Mouse (Mus musculus) R1 (cell line): Measurements from ENCODE around the gene Plac8.

Experiments used
- DNase-seq: peaks from one replicate; pipeline ENCODE4 v3.0.0-alpha.2; 2018; ENCODE audit warnings: low read depth, low spot score

The Plac8 gene

DNA sequence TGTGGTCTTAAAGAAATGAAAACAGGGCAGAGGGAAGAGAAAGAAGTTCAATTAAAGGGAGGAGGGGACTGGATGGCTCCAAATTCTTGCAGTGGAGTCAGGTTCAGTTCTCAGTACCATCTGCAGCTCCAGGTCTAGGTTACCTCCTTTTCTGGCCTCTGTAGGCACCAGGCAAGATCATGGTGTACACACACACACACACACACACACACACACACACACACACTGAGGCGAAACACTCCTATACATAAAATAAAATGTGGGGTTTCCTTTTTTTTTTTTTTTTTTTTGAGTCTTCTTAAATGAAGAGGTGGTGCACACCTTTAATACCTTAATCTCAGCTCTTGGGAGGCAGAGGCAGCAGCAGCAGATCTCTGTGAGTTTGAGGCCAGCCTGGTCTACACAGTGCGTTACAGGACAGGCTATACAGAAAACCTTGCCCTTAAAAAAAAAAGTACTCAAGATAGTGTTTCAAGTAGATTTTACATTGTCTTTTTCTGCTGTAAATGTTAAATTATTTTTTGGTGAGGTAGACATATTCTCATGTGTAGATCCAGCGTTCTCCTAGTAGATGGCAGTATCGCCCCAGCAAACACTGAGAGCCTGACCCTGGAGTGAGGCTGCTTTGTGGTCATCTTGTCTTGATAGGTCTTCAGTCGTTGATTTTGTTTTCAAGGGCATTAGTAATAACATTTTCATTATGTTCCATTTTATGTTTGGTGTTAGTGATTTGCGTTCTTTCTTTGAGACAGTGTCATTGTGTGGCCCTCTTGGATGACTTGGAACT, 25.6 kb downstream of the Plac8 start:
- no peak for DNase-seq

DNA sequence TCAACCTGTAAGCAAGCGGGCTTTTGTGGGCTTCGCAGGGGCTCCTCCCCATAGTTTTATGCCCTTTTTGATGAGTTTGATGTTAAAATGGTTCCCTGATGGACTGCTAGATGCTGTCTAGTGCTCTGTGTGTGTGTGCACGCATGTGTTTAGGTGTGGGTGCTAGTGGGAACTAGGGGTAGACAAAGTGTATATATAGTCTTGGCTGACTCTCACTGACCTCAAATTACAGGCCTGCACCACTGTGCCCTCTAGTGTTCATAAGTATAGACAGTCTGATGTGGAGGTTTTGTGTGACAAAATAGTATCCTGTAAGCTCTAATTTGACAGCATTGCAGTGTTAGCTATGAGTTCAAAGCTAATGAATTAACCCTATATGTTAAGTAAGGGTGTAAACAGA, 35.4 kb downstream of the Plac8 start:
- peak; percentile 45 for DNase-seq

DNA sequence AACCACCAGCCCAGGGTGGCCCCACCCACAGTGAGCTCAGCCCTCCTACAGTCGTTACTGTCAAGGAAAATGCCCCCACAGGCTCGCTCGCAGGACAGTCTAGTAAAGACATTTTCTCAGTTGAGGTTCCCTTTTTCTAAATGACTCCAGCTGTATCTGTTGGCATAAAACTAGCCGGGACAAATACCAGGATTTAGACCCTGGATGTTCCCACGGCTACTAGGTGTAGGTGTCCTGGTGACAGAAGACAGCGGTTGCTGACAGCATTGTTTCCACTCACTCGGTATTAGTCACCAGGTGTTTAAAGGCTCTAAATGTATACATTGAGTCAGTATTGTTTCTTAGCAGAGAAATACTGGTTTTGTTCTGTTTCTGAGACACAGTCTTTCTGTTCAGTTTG, 36.2 kb downstream of the Plac8 start:
- no peak for DNase-seq

- no peak for DNase-seq
Measured at GRCm38 (mm10) chr5:100526164-100526563, 45.9 kb downstream of the Plac8 start.

DNA sequence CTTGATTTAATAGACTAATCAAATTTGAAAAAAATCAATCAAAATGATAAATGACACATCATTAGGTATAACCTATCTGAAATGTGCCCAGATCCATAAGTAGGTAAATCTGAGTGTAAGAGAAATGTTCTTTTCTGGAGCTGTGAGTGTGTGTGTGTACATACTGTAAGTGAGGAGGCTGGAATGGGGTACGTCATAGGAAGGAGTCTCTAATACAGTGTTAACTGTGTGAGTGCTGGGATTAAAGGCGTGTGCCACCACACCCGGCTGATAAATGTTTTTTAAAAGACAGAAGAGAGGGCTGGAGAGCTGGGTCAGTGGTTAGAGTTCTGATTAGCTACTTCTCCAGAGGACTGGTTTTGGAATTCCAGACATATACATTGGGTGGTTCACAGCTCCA, 46.4 kb downstream of the Plac8 start:
- DNase-seq: no peak

DNA sequence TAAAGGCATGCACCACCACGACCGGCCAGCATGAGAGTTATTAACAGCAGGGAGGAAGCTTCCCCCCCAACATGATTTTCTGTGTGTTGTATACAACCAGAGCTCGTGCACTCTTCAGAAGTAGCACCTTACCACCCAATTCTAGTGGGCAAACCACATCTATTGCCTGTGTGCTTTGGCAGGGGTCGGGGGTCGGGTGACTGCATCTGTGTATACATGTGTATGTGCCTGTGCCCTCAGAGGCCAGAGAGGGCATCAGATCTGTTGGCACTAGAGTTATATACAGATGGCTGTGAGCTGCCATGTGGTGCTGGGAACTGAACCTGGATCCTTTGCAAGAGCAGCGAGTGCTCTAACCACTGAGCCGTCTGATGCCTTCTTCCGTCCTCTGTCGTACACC, 47.1 kb downstream of the Plac8 start:
- DNase-seq: no peak

DNA sequence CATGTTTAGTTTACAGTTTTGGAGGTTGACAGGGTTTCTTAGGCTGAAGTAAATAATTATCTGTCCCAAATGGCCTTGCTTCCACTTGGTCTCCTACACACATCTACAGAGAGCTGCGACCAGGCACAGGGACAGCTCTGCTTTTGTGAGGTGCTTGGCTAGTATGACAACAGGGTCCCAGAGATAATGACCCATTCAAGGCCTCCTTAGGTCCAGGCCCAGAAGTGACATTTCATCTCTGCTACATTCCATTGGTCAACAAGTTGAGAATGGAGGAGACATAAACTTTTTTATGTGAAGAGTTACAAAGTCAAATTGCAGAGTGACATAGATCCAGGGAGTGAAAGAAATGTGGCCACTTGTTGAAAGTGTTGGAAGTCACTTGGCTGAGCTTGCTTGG, 48.7 kb downstream of the Plac8 start:
- no peak for DNase-seq

DNA sequence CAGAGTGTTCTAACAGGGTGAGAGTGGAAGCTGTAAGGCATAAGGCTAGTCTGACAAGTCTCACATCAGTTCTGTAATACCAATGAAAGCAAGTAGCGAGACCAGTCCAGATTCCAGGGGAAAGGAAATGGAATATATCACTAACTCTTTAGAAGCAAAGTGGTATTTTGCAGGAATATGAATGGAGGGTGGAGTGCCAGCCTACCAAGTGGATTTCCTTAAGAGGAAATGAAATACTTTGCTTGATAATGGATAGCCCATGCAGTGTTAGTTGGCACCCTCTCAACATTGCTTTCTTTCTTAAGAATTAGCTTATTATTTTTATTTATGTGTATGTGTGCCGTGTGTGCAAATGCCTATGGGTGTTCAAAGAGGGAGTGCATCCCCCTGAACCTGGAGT, 51.8 kb downstream of the Plac8 start:
- DNase-seq: no peak

- DNase-seq: no peak
Measured at GRCm38 (mm10) chr5:100519027-100519411, 53.0 kb downstream of the Plac8 start.

- DNase-seq: peak; percentile 100
Measured at GRCm38 (mm10) chr5:100518049-100519026, 53.7 kb downstream of the Plac8 start, which contains the start of gene Cops4. TSS of gene Cops4 (plus strand) at chr5:100518309.

DNA sequence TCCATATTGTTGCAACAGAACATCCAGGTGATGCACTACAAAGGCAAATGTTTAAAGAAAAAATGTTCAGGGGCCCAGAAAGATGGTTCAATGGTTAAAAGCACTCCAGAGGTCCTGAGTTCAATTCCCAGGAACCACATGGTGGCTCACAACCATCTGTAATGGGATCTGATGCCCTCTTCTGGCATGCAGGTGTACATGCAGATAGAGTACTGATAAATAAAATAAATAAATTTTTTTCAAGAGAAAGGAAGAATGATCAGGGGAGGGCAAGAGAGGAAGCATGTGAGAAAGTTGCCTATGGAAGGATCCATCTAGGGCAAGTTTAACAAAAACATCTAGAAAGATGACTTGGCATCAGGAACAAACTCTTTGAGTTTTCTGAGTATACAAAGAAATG, 59.5 kb downstream of the Plac8 start:
- no peak for DNase-seq

DNA sequence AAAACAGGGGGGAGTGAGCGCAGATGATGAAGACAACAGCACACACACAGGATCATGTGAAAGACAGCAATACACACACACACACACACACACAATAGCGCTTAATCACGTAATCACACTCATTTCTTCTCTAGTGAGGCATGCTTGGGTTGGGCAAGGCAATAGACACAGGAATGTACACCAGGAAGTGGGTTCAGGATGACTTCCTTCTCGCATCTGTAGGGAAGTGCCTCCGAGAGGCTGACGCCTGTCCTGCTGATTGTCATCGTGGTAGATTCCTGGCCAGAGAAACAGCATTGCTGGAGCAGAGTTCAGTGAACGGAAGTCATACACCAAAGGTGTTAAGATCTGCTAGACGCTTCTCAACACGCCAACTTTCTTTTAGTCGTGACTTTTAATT, 62.8 kb downstream of the Plac8 start:
- peak; percentile 31 for DNase-seq
